Mouse (Mus musculus): Measurements from ENCODE around the gene Chaf1b. TPM values are rescaled to one million over a fixed set of nuclear protein-coding genes. Genes with fewer than 3 reads are reported as not detected.

The Chaf1b gene
- polyA plus RNA-seq, 1 experiment from 2014 or later, result 40.8 TPM

- Histone ChIP-seq H3K9me3 (replicated peaks; ENCODE audit: control insufficient read depth, low read length) (no peaks in the 10 kb centered on the region), H3K27me3 (ENCODE audit: control insufficient read depth, insufficient read depth, low read length) (peaks cover 34% of the 10 kb centered on the region), H3K4me3 (ENCODE audit: low read length) (peak overlapping the region; percentile 54), H3K9ac (ENCODE audit: low read length) (peak overlapping the region; percentile 58), H3K36me3 (ENCODE audit: control insufficient read depth, insufficient read depth) (no peaks in the 10 kb centered on the region), H3K4me2 (ENCODE audit: low read depth, low read length) (peak overlapping the region; percentile 76), H3K27ac (ENCODE audit: low read length) (no peak overlapping the region), H3K4me1 (ENCODE audit: control insufficient read depth, insufficient read depth, low read length) (peaks cover 5% of the 10 kb centered on the region)
- no peak; the same call in 1 of the 2 replicates for ATAC-seq (replicated peaks; ENCODE audit: extremely low read depth, insufficient read depth, low FRiP score)
- 3% methylated on average over 16 of the region's 16 CpGs for WGBS
These were observed 54.7 kb downstream of the Chaf1b start for GRCm38 (mm10) chr16:93938400-93938846.

GRCm38 (mm10) chr16:93939961-93940360 is 56.3 kb downstream of the Chaf1b start:
- Histone ChIP-seq H3K4me3 (ENCODE audit: low read length) (no peak overlapping the region), H3K9ac (ENCODE audit: low read length) (no peak overlapping the region), H3K9me3 (replicated peaks; ENCODE audit: control insufficient read depth, low read length) (no peaks in the 10 kb centered on the region), H3K27ac (ENCODE audit: low read length) (no peak overlapping the region), H3K27me3 (ENCODE audit: control insufficient read depth, insufficient read depth, low read length) (peaks cover 29% of the 10 kb centered on the region), H3K4me2 (ENCODE audit: low read depth, low read length) (no peak overlapping the region), H3K36me3 (ENCODE audit: control insufficient read depth, insufficient read depth) (no peaks in the 10 kb centered on the region), H3K4me1 (ENCODE audit: control insufficient read depth, insufficient read depth, low read length) (peaks cover 3% of the 10 kb centered on the region; the same call in 1 of the 2 replicates)
- no peak for ATAC-seq (replicated peaks; ENCODE audit: extremely low read depth, insufficient read depth, low FRiP score)
- 77% methylated on average over 4 of the region's 4 CpGs for WGBS

GRCm38 (mm10) chr16:93941781-93942567 is 58.3 kb downstream of the Chaf1b start:
- WGBS, result 66% methylated on average over 10 of the region's 10 CpGs

GRCm38 (mm10) chr16:93942796-93943502 is 59.2 kb downstream of the Chaf1b start:
- Histone ChIP-seq H3K4me2 (ENCODE audit: low read depth, low read length) (no peak overlapping the region), H3K36me3 (ENCODE audit: control insufficient read depth, insufficient read depth) (no peaks in the 10 kb centered on the region), H3K9ac (ENCODE audit: low read length) (no peak overlapping the region), H3K4me1 (ENCODE audit: control insufficient read depth, insufficient read depth, low read length) (peaks cover 3% of the 10 kb centered on the region; the same call in 1 of the 2 replicates), H3K9me3 (replicated peaks; ENCODE audit: control insufficient read depth, low read length) (no peaks in the 10 kb centered on the region), H3K4me3 (ENCODE audit: low read length) (no peak overlapping the region), H3K27ac (ENCODE audit: low read length) (no peak overlapping the region), H3K27me3 (ENCODE audit: control insufficient read depth, insufficient read depth, low read length) (peaks cover 5% of the 10 kb centered on the region; the same call in 1 of the 2 replicates)
- no peak for ATAC-seq (replicated peaks; ENCODE audit: extremely low read depth, insufficient read depth, low FRiP score)
- WGBS, result 85% methylated on average over 10 of the region's 10 CpGs

More at GRCm38 (mm10) chr16:93941781-93942567, 58.3 kb downstream of the Chaf1b start:
- H3K9ac ChIP-seq (ENCODE audit: low read length), result no peak overlapping the region
- no peak for ATAC-seq (replicated peaks; ENCODE audit: extremely low read depth, insufficient read depth, low FRiP score)
- no peak overlapping the region for H3K4me2 ChIP-seq (ENCODE audit: low read depth, low read length)
- H3K27ac ChIP-seq (ENCODE audit: low read length), result no peak overlapping the region
- H3K36me3 ChIP-seq (ENCODE audit: control insufficient read depth, insufficient read depth), result no peaks in the 10 kb centered on the region
- H3K9me3 ChIP-seq (replicated peaks; ENCODE audit: control insufficient read depth, low read length), result no peaks in the 10 kb centered on the region
- no peak overlapping the region for H3K4me3 ChIP-seq (ENCODE audit: low read length)
- H3K4me1 ChIP-seq (ENCODE audit: control insufficient read depth, insufficient read depth, low read length), result peaks cover 3% of the 10 kb centered on the region; the same call in 1 of the 2 replicates
- H3K27me3 ChIP-seq (ENCODE audit: control insufficient read depth, insufficient read depth, low read length), result peaks cover 12% of the 10 kb centered on the region; the same call in 1 of the 2 replicates

- ATAC-seq (replicated peaks; ENCODE audit: extremely low read depth, insufficient read depth, low FRiP score), result no peak
- 0 out of 2 replicates have a peak, but pooled peaks cover 5% of the 10 kb centered on the region for H3K27me3 ChIP-seq (ENCODE audit: control insufficient read depth, insufficient read depth, low read length)
- no peak overlapping the region for H3K27ac ChIP-seq (ENCODE audit: low read length)
- H3K36me3 ChIP-seq (ENCODE audit: control insufficient read depth, insufficient read depth), result no peaks in the 10 kb centered on the region
- no peaks in the 10 kb centered on the region for H3K4me1 ChIP-seq (ENCODE audit: control insufficient read depth, insufficient read depth, low read length)
- WGBS, result 69% methylated on average over 6 of the region's 6 CpGs
- no peaks in the 10 kb centered on the region for H3K9me3 ChIP-seq (replicated peaks; ENCODE audit: control insufficient read depth, low read length)
- H3K4me2 ChIP-seq (ENCODE audit: low read depth, low read length), result no peak overlapping the region
- no peak overlapping the region for H3K4me3 ChIP-seq (ENCODE audit: low read length)
- no peak overlapping the region for H3K9ac ChIP-seq (ENCODE audit: low read length)
These were observed 60.6 kb downstream of the Chaf1b start for GRCm38 (mm10) chr16:93944301-93944700.

- no peak for ATAC-seq (replicated peaks; ENCODE audit: extremely low read depth, insufficient read depth, low FRiP score)
- H3K36me3 ChIP-seq (ENCODE audit: control insufficient read depth, insufficient read depth), result no peaks in the 10 kb centered on the region
- no peak overlapping the region for H3K4me2 ChIP-seq (ENCODE audit: low read depth, low read length)
- no peaks in the 10 kb centered on the region for H3K4me1 ChIP-seq (ENCODE audit: control insufficient read depth, insufficient read depth, low read length)
- H3K27me3 ChIP-seq (ENCODE audit: control insufficient read depth, insufficient read depth, low read length), result peaks cover 8% of the 10 kb centered on the region; the same call in 1 of the 2 replicates
- WGBS, result 84% methylated on average over 4 of the region's 4 CpGs
- no peak overlapping the region for H3K4me3 ChIP-seq (ENCODE audit: low read length)
- H3K9ac ChIP-seq (ENCODE audit: low read length), result no peak overlapping the region
- H3K27ac ChIP-seq (ENCODE audit: low read length), result no peak overlapping the region
- no peaks in the 10 kb centered on the region for H3K9me3 ChIP-seq (replicated peaks; ENCODE audit: control insufficient read depth, low read length)
These were observed 63.7 kb downstream of the Chaf1b start for GRCm38 (mm10) chr16:93947396-93947795.

Other genes starting within 250 kb of the Chaf1b start
- 0.98 and 1.0 TPM in 2 replicates for gene Cbr3, start 200.7 kb upstream of the Chaf1b start, polyA plus RNA-seq (2015; fragmentation: Nextera tagmentation; extraction: Ambion mirVana)
- 8.4 and 10.3 TPM in 2 replicates for gene Dop1b, start 172.0 kb upstream of the Chaf1b start, polyA plus RNA-seq (2015; fragmentation: Nextera tagmentation; extraction: Ambion mirVana)
- 24.9 and 26.2 TPM in 2 replicates for gene Morc3, start 51.8 kb upstream of the Chaf1b start, polyA plus RNA-seq (2015; fragmentation: Nextera tagmentation; extraction: Ambion mirVana)
- gene Cldn14, start 124.9 kb downstream of the Chaf1b start, polyA plus RNA-seq (2015; fragmentation: Nextera tagmentation; extraction: Ambion mirVana), result not detected in 2 replicates
- 0.04 and 0.14 TPM in 2 replicates for gene Sim2, start 201.0 kb downstream of the Chaf1b start, polyA plus RNA-seq (2015; fragmentation: Nextera tagmentation; extraction: Ambion mirVana)

Data from heart, embryonic 16.5 days (tissue).